Mouse (Mus musculus) spleen, embryonic (tissue): ENCODE data around the gene Tex44.

Experiments used
- CTCF ChIA-PET: fragments of 350-600 bp; sonication (Branson Sonifier 250); formaldehyde crosslinking; loops from one replicate; lab custom pipeline; 2022; lab: Charles Lee

The Tex44 gene

GRCm38 (mm10) chr1:86426128-86426527, at the start of gene Tex44, which contains the start of gene Nmur1:
Tex44 (plus strand) TSS chr1:86426329.
Nmur1 (minus strand) TSS chr1:86426228.
- CTCF ChIA-PET = no interaction called here

- CTCF ChIA-PET = no interaction called here
These were observed 49.8 kb upstream of the Tex44 start for GRCm38 (mm10) chr1:86376354-86376753.

- CTCF ChIA-PET = interaction anchor here (0.6 to 0.7 kb wide), 3 partner anchors 16 to 50 kb away, joined by 3 to 6 read pairs (median 4); no protein-coding TSS in a partner anchor
These were observed 47.5 kb upstream of the Tex44 start for GRCm38 (mm10) chr1:86378662-86379061.

GRCm38 (mm10) chr1:86379161-86379569, 47.0 kb upstream of the Tex44 start:
- CTCF ChIA-PET = interaction anchor here (0.6 to 0.7 kb wide), 2 partner anchors 32 to 50 kb away, joined by 4 to 6 read pairs; no protein-coding TSS in a partner anchor

GRCm38 (mm10) chr1:86381027-86381426, 45.1 kb upstream of the Tex44 start:
- CTCF ChIA-PET = interaction anchor here (0.7 kb wide), 1 partner anchor 266 kb away, joined by 3 read pairs; no protein-coding TSS in a partner anchor

GRCm38 (mm10) chr1:86389230-86389629, 36.9 kb upstream of the Tex44 start:
- CTCF ChIA-PET = no interaction called here

GRCm38 (mm10) chr1:86391425-86391824, 34.7 kb upstream of the Tex44 start:
- CTCF ChIA-PET = interaction anchor here (1.0 kb wide), 1 partner anchor 57 kb away, joined by 3 read pairs; no protein-coding TSS in a partner anchor

GRCm38 (mm10) chr1:86393219-86393618, 32.9 kb upstream of the Tex44 start:
- CTCF ChIA-PET = interaction anchor here (0.7 to 1.3 kb wide), 2 partner anchors 22 to 95 kb away, joined by 5 to 7 read pairs; no protein-coding TSS in a partner anchor

- CTCF ChIA-PET = interaction anchor here (1.3 kb wide), 1 partner anchor 21 kb away, joined by 5 read pairs; no protein-coding TSS in a partner anchor
These were observed 31.9 kb upstream of the Tex44 start for GRCm38 (mm10) chr1:86394246-86394645.

- CTCF ChIA-PET = no interaction called here
These were observed 30.2 kb upstream of the Tex44 start for GRCm38 (mm10) chr1:86395897-86396296.

- CTCF ChIA-PET = no interaction called here
These were observed 28.5 kb upstream of the Tex44 start for GRCm38 (mm10) chr1:86397621-86398020.

GRCm38 (mm10) chr1:86398222-86398621, 27.9 kb upstream of the Tex44 start:
- CTCF ChIA-PET = no interaction called here

- CTCF ChIA-PET = interaction anchor here (0.5 to 0.7 kb wide), 2 partner anchors 42 to 68 kb away, joined by 3 read pairs; no protein-coding TSS in a partner anchor
These were observed 26.8 kb upstream of the Tex44 start for GRCm38 (mm10) chr1:86399322-86399721.

- CTCF ChIA-PET = interaction anchor here (0.5 kb wide), 1 partner anchor 41 kb away, joined by 3 read pairs; no protein-coding TSS in a partner anchor
These were observed 25.9 kb upstream of the Tex44 start for GRCm38 (mm10) chr1:86400096-86400754.

- CTCF ChIA-PET = interaction anchor here (0.6 kb wide), 1 partner anchor 71 kb away, joined by 7 read pairs; no protein-coding TSS in a partner anchor
These were observed 21.3 kb upstream of the Tex44 start for GRCm38 (mm10) chr1:86404834-86405233.

- CTCF ChIA-PET = no interaction called here
These were observed 19.8 kb upstream of the Tex44 start for GRCm38 (mm10) chr1:86406313-86406712.

- CTCF ChIA-PET = interaction anchor here (0.5 kb wide), 1 partner anchor 26 kb away, joined by 3 read pairs; no protein-coding TSS in a partner anchor
These were observed 19.2 kb upstream of the Tex44 start for GRCm38 (mm10) chr1:86406914-86407313.

- CTCF ChIA-PET = no interaction called here
These were observed 17.6 kb upstream of the Tex44 start for GRCm38 (mm10) chr1:86408515-86408914.

GRCm38 (mm10) chr1:86409476-86409875, 16.7 kb upstream of the Tex44 start:
- CTCF ChIA-PET = interaction anchor here (0.6 to 0.7 kb wide), 2 partner anchors 141 to 1375 kb away, joined by 4 to 11 read pairs; no protein-coding TSS in a partner anchor

GRCm38 (mm10) chr1:86414715-86415114, 11.4 kb upstream of the Tex44 start:
- CTCF ChIA-PET = interaction anchor here (0.5 to 1.2 kb wide), 3 partner anchors 21 to 252 kb away, joined by 3 to 5 read pairs (median 3); no protein-coding TSS in a partner anchor

- CTCF ChIA-PET = interaction anchor here (1.2 kb wide), 1 partner anchor 21 kb away, joined by 5 read pairs; no protein-coding TSS in a partner anchor
These were observed 11.0 kb upstream of the Tex44 start for GRCm38 (mm10) chr1:86415144-86415543.

GRCm38 (mm10) chr1:86415612-86416184, 10.4 kb upstream of the Tex44 start:
- CTCF ChIA-PET = interaction anchor here (0.6 to 2.1 kb wide), 4 partner anchors 14 to 22 kb away, joined by 5 to 7 read pairs (median 6); no protein-coding TSS in a partner anchor
